Mouse (Mus musculus): ENCODE data around the gene Flt3l.
A peak's percentile ranks its signal among the peaks of the same experiment; 100 is the strongest.

The Flt3l gene

DNA sequence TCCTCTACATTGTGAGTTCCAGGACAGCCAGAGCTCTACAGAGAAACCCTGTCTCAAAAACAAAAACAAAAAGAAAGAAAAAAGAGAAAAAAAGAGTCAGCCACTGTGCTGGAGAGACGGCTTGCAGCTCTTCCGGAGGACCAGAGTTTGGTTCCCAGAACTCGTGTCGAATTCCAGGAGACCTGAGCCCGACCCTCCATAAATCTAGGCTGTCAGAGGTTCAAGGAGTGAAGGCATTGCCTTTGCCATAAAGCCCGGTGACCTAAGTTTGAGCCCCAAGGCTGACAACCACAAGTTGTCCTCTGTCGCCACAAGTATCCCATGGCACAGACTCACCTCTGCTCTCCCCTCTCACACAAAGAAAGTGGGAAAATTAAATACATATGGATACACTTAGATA, 42.1 kb downstream of the Flt3l start:
- DNase-seq, result peak; percentile 54

DNA sequence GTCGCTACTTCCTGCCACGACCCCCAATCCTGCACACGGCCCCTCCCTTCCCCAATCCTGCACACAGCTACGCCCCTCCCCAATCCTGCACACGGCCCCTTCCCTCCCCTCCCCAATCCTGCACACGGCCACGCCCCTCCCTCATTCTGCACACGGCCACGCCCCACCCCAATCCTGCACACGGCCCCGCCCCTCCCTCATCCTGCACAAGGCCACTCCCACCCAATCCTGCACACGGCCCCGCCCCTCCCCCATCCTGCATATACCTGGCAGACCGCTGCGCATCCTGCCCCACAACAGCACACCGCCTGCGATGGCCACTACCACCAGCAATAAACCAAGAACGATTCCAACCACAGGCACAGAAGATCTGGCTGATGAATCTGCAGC, 42.7 kb downstream of the Flt3l start:
- DNase-seq, result peak; percentile 56

DNA sequence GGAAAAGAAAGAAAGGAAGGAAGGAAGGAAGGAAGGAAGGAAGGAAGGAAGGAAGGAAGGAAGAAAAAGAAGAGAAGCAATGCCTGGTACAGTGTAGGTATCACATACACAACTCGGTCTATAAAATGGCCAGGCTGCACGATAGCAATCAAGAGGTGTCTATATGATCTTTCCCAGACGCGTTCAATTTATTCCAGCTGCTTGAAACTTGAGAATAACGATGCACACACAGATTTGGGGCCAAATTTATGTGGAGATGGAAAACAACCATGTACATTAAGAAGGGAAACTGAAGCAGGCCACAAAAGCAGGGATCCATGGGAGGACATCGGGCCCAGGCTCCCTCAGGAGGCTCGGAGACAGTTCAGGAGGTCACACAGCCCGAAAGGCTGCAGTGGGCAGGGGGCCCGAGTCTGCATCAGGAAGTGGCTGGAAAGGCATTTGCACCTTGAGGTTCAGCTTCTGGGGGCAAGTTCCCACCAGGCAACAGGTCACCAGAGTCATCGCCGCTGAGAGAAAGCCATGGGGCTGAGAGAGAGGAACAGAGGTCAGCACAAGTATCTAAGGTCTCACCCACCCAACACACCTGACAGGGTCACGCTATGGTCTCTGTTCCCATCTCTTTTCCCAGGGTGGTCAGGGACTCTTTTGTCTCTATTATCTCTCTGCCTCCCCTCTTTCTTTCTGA, 43.3 kb downstream of the Flt3l start:
- DNase-seq, result peak; percentile 36

DNA sequence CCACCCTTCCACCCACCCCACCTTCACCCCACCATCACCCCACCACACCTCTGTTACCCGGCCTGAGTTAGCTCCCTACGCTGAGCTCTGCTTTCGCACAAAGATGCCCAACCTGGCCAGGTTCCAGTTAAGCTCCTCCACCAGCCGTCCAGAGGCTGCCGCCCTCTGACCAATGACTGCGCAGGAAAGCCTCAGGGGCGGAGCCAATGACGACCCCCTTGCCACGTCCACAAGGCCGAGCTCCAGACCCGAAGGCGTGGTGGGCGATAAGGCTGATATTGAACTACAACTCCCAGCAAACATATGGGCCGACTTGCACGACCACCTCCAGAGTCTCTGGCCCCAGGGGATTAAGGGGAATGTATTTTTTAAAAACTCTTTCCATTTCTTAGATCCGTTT, 44.2 kb downstream of the Flt3l start, which contains the start of gene Rcn3:
Gene Rcn3 (minus strand): TSS at position 174 of the 400 bp plus-strand sequence.
- DNase-seq, result peak; percentile 95

DNA sequence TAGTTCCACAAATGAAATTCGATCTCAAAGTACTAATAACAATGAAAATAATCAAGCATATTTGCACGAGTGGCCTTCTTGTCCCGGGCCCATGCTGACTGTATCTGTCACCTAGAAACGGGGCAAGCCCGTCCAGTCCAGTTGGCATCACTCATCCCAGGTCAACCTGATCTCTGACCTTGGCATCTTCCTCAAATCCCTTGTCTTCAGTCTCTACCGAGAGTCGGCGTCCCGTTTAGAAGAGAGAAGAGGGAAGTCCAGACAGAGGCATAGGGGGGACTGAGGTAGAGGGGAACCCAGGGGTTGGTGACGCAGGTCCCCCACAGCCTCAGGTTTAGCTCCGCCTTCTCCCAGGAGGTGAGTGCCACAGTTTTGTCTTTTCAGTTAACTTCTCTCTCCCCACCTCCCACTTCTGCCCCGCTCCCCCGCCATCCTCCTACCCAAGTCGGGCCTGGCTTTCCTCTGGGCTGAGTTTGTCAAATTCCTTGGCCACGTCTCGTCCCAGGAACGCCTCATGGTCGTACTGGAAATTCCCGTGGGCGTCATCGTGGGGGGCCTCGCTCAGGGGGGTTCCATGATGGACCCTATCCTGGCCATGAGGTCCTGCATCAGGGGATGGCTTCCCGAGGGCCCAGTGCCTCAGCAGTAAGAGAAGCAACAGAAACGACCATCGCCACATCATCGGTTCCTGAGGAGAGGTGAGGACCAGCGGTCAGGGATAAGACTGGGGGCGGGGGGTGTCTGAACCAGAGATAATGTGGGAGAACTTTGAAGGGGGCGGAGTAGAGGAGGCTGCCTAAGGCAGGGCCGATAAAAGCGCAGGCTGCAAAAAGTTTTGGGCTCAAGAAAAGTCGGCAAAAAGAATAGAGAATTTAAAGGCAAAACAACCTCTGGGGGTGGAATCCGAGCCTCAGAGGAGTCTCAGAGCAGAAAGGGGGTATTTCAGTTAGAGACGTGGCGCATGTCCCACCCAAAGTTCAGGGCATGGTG, 44.9 kb downstream of the Flt3l start:
- peak; percentile 74 for DNase-seq

- DNase-seq, result no peak
Observed at GRCm38 (mm10) chr7:45090251-45090977, 45.8 kb downstream of the Flt3l start.

GRCm38 (mm10) chr7:45088597-45088996, 47.6 kb downstream of the Flt3l start:
- no peak for DNase-seq

GRCm38 (mm10) chr7:45086084-45086483, 50.1 kb downstream of the Flt3l start:
- DNase-seq, result no peak

GRCm38 (mm10) chr7:45083300-45083890, 52.8 kb downstream of the Flt3l start:
- DNase-seq, result no peak

- DNase-seq, result peak; percentile 78
Observed at GRCm38 (mm10) chr7:45082401-45083299, 53.6 kb downstream of the Flt3l start.

- no peak for DNase-seq
Observed at GRCm38 (mm10) chr7:45081016-45081415, 55.2 kb downstream of the Flt3l start.

DNA sequence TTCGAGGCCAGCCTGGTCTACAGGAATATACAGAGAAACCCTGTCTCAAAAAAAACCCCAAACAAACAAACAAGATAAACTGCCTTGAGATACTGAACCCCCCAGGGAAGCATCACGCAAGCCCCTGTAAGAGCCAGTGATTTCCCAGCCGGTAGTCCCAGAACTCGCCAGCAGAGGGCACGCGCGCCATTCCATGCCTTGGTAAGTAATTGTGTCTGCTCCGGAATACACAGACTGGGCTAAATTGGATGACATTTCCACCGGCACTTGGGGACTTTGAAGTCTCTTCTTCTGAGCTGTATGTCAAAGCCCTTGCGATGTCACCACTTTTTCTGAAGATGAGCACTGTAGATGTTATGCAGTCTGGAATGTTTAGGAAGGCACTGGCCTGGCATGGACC, 56.4 kb downstream of the Flt3l start:
- peak; percentile 95 for DNase-seq

Data from kidney, postnatal 10 days (tissue).